Mouse (Mus musculus) A20 (cell line): ENCODE measurements around the gene Gm49322.
"Not testable (repeated sequence)": the region's sequence is repeated elsewhere in the genome, so short reads cannot be mapped to it uniquely, and the experiment has no call there.

Source experiments
- DNase-seq: peaks from one replicate; pipeline ENCODE4 v3.0.0-alpha.2; 2011; ENCODE audit warnings: low read depth, low spot score

The Gm49322 gene

GRCm38 (mm10) chr10:80605721-80606120 lies at the start of gene Gm49322:
TSS of gene Gm49322 (plus strand) at chr10:80606021.
- not testable (repeated sequence) for DNase-seq

- peak; percentile 56 for DNase-seq
Measured at GRCm38 (mm10) chr10:80557346-80557965, 48.4 kb upstream of the Gm49322 start.

GRCm38 (mm10) chr10:80559431-80559830 lies 46.4 kb upstream of the Gm49322 start:
- no peak for DNase-seq

- DNase-seq, result no peak
Measured at GRCm38 (mm10) chr10:80560621-80561020, 45.2 kb upstream of the Gm49322 start.

GRCm38 (mm10) chr10:80561116-80561944 lies 44.5 kb upstream of the Gm49322 start, which contains the start of gene Rexo1:
TSS of gene Rexo1 (minus strand) at chr10:80561560.
- DNase-seq, result peak; percentile 98

- DNase-seq, result peak; percentile 83
Measured at GRCm38 (mm10) chr10:80566375-80567092, 39.3 kb upstream of the Gm49322 start.

GRCm38 (mm10) chr10:80568876-80569275 lies 36.9 kb upstream of the Gm49322 start:
- DNase-seq, result no peak

GRCm38 (mm10) chr10:80569664-80570066 lies 36.2 kb upstream of the Gm49322 start:
- peak; percentile 91 for DNase-seq

- peak; percentile 52 for DNase-seq
Measured at GRCm38 (mm10) chr10:80570419-80570818, 35.4 kb upstream of the Gm49322 start.

- peak; percentile 86 for DNase-seq
Measured at GRCm38 (mm10) chr10:80570871-80571836, 34.7 kb upstream of the Gm49322 start.

GRCm38 (mm10) chr10:80572477-80572876 lies 33.3 kb upstream of the Gm49322 start:
- no peak for DNase-seq

- no peak for DNase-seq
Measured at GRCm38 (mm10) chr10:80573944-80574343, 31.9 kb upstream of the Gm49322 start.

GRCm38 (mm10) chr10:80574896-80575295 lies 30.9 kb upstream of the Gm49322 start:
- no peak for DNase-seq

GRCm38 (mm10) chr10:80575925-80576324 lies 29.9 kb upstream of the Gm49322 start:
- DNase-seq, result no peak

- peak; percentile 83 for DNase-seq
Measured at GRCm38 (mm10) chr10:80576351-80577194, 29.2 kb upstream of the Gm49322 start.

GRCm38 (mm10) chr10:80577195-80578130 lies 28.4 kb upstream of the Gm49322 start, which contains the start of gene Klf16:
TSS of gene Klf16 (minus strand) at chr10:80577321.
- peak; percentile 99 for DNase-seq

GRCm38 (mm10) chr10:80578131-80578750 lies 27.6 kb upstream of the Gm49322 start:
- peak; percentile 96 for DNase-seq

- peak; percentile 94 for DNase-seq
Measured at GRCm38 (mm10) chr10:80578911-80579310, 26.9 kb upstream of the Gm49322 start.
